Mouse (Mus musculus) spleen, adult 12 weeks (tissue): ENCODE results near the gene Sult2b1.
A peak's percentile ranks its signal among the peaks of the same experiment; 100 is the strongest.

ENCODE experiments used
- DNase-seq: peaks from one replicate; pipeline ENCODE4 v3.0.0; 2022; ENCODE audit warnings: low spot score

Gene Sult2b1

GRCm38 (mm10) chr7:45711316-45712021, 73.0 kb downstream of the Sult2b1 start:
- no peak for DNase-seq

- no peak for DNase-seq
Measured at GRCm38 (mm10) chr7:45710477-45711191, 73.8 kb downstream of the Sult2b1 start.

GRCm38 (mm10) chr7:45709677-45710355, 74.7 kb downstream of the Sult2b1 start:
- DNase-seq, result no peak

- no peak for DNase-seq
Measured at GRCm38 (mm10) chr7:45709036-45709435, 75.4 kb downstream of the Sult2b1 start.

- DNase-seq, result no peak
Measured at GRCm38 (mm10) chr7:45708221-45708761, 76.2 kb downstream of the Sult2b1 start.

DNA sequence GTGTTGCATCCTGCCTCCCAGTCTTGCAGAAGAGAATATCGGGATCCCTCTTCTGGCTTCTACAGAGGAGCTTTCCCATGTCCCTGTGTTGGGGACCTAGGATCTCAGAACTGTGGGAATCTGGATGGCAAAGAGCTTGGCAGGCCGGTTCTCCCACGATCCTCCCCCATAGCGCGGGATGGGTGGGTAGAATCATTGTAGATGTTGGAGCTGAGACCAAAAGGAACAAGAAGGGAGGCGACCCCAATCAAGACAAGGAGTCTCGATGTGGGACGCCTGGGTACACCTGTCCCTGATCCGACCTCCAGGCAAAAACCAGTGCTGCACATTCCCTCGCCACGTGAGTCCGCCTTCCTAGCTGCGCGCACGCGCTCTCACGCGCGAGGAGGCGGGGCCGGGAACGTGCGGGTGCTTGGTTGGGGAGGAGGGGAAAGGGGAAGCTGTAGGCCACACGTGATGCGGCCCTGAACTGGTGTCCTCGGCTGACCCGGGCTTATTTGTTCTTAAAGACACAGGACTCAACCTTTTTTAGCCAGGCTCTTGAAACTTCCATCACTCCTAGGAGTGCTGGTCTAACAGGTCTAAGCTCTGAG, 77.0 kb downstream of the Sult2b1 start:
- DNase-seq, result peak; percentile 79

DNA sequence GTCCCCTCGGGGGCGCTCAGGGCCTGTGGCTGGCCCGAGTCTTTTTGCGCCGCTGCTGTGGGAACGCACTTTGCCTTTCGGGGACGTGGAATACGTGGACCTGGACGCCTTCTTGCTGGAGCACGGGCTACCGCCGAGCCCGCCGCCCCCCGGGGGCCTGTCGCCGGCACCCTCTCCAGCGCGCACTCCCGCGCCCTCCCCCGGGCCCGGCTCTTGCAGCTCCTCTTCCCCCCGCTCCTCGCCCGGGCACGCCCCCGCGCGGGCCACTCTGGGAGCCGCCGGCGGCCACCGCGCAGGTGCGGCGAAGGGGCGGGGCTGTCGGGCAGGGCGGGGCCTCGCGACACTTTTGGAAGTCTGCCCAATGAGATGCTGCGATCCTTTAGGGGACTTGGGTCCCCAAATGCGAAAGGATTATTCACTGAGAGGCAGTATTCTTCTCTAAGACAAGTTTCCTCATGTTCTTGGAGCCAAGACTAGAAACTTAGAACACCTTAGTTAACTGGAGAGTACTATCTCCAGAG, 77.7 kb downstream of the Sult2b1 start:
- peak; percentile 72 for DNase-seq

DNA sequence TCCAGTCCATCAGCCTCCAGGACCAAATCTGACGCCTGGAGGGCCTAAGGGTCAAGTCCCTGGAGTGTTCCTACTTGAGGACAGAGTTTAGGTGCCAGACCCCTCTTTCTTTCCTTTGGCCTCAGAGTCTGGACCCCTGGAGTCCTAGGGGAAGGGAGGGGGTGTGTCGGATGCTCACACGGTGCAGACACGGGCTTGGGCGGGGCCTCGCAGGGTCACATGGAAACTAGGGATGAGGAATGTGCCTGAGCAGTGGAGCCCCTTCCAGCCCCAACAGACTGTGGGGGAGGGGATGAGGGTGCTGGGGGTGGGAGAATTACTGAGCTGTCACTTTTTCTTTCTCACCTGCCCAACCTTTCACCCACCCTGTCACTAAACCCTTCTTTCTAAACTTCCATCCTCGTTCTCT, 78.6 kb downstream of the Sult2b1 start:
- DNase-seq, result no peak

DNA sequence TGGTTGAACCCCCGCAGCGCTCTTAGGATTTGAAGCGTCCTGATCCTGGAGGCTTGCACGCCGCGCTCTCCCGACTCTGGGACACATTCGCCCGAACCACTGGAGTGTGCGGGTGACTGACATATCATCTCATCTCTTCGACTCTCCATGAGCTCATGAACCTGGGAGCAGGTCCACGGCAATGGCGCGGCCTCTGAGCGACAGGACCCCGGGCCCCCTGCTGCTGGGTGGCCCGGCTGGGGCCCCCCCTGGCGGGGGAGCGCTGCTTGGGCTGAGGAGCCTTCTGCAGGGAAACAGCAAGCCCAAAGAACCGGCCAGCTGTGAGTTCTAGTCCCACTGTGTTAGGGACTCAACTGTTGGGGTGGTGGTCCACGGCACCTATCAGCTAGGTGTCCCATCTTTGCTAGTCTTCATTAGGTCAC, 79.0 kb downstream of the Sult2b1 start:
- no peak for DNase-seq

- DNase-seq, result peak; percentile 87
Measured at GRCm38 (mm10) chr7:45704730-45705442, 79.6 kb downstream of the Sult2b1 start, which contains the start of gene Dbp. TSS of gene Dbp (plus strand) at chr7:45705088.

- no peak for DNase-seq
Measured at GRCm38 (mm10) chr7:45704046-45704559, 80.4 kb downstream of the Sult2b1 start.

DNA sequence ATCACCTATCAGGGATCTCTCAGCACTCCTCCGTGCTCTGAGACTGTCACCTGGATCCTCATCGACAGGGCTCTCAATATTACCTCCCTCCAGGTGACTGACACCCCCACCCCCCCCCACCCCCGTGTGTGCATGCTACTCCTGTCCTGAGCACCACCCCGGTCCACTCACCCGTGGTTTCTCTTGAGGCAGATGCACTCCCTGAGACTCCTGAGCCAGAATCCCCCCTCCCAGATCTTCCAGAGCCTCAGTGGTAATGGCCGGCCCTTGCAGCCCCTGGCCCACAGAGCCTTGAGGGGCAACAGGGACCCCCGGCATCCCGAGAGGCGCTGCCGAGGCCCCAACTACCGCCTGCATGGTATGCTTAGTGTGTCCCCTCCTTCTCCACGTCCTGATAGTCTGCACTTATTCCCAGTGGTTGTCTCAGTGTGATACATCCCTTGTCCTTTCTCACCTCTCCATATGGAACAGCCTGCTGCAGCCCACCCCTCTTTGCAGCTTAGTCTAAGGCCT, 80.9 kb downstream of the Sult2b1 start:
- DNase-seq, result no peak

GRCm38 (mm10) chr7:45702809-45703520, 81.5 kb downstream of the Sult2b1 start:
- no peak for DNase-seq

GRCm38 (mm10) chr7:45702316-45702715, 82.2 kb downstream of the Sult2b1 start:
- no peak for DNase-seq

DNA sequence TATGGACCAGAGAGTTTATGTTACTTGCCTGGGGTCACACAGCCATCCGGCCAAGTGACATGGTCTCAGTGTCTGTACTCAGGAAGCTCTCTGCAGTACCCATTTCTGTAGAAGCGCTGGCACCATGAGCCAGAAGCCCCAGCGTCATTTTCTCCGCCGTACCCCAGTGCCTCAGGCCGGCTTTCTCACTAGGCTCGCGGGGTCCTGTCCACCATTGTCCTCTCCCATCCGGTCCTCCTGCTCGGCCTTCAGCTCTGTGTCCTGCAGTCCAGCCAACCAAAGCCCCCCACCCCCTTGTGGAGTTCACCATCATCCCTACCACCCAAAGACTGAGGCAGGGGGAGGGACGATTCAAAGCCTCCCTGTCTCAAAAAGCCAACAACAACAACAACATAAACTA, 82.9 kb downstream of the Sult2b1 start:
- no peak for DNase-seq

DNA sequence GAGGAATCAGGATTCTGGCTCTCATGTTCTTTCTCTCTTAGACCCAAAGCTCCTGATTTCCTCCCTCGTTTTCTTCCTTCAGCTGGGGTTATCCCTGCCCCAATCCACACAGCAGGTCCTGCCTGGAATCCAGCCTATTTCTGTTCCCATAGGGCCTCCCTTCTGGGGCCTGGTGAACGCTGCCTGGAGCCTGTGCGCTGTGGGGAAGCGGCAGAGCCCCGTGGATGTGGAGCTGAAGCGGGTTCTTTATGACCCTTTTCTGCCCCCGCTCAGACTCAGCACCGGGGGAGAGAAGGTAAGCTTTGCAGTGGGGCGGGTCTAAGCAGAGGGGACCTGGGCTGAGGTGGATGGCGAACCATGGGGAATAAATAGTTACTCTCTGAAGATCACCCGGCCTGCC, 83.4 kb downstream of the Sult2b1 start:
- DNase-seq, result no peak

DNA sequence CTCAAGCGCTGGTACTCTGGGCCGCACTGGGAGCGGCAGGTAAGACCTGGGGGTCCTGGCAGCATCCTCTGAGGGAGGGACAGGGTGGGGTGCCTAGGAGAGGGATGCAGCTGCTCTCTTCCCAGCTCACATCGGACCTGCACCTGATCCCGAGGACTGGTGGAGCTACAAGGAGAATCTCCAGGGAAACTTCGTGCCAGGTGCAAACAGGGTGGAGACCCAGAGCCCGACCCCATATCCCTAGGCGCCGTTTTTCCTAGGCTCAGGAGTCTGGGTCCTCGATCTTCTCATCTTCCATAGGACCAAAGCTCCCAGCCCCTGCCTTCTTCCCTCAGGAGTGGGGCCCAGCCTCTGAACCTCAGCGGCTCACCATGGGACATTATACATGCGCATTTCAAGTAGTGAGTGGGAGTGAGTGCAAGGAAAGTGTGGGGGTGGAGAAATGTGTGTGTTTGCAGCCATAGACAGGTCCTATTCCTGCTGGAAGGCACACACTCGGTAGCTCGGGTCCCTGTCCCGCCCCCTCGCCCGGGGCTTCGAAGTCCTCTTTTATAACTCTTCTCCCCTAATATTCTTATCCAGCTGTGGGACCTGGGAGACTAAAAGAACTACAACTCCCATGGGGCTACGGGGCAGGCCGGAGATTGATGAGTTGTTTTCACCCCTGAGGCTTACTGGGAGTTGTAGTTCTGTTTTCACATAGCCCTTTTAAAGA, 84.0 kb downstream of the Sult2b1 start:
- no peak for DNase-seq

GRCm38 (mm10) chr7:45699523-45700141, 84.8 kb downstream of the Sult2b1 start, which contains the start of gene Car11:
TSS of gene Car11 (plus strand) at chr7:45699843.
- no peak for DNase-seq

- no peak for DNase-seq
Measured at GRCm38 (mm10) chr7:45697894-45698293, 86.6 kb downstream of the Sult2b1 start.
